Mouse (Mus musculus) bone marrow macrophage, adult 2 months (primary cell): ENCODE results near the gene Gm13283. TPM values are rescaled to one million over a fixed set of nuclear protein-coding genes. Genes with fewer than 3 reads are reported as not detected.
"Not testable (repeated sequence)": the region's sequence is repeated elsewhere in the genome, so short reads cannot be mapped to it uniquely, and the experiment has no call there.

Experiments
- H3K27ac ChIP-seq: 2 replicates; pipeline ENCODE4 v1.5.1; 2012; ENCODE audit warnings: low read depth, low read length; ENCODE audit not compliant: insufficient read depth
- H3K4me1 ChIP-seq: 2 replicates; pipeline ENCODE4 v1.6.1; 2012; ENCODE audit warnings: low read length; ENCODE audit not compliant: control insufficient read depth, insufficient read depth
- H3K4me3 ChIP-seq: 2 replicates; pipeline ENCODE4 v1.5.1; 2012; ENCODE audit warnings: mild to moderate bottlenecking, low read length, moderate library complexity; ENCODE audit not compliant: insufficient read depth
- polyA plus RNA-seq: library from polyadenylated mRNA; stranded (reverse); fragments of >200 nt; gene quantifications from 2 replicates; pipeline ENCODE4 v1.2.4, GENCODE M21; 2012; ENCODE audit not compliant: missing spikeins, insufficient read depth, insufficient read length

Gene Gm13283
- polyA plus RNA-seq, 1 experiment = not detected

DNA sequence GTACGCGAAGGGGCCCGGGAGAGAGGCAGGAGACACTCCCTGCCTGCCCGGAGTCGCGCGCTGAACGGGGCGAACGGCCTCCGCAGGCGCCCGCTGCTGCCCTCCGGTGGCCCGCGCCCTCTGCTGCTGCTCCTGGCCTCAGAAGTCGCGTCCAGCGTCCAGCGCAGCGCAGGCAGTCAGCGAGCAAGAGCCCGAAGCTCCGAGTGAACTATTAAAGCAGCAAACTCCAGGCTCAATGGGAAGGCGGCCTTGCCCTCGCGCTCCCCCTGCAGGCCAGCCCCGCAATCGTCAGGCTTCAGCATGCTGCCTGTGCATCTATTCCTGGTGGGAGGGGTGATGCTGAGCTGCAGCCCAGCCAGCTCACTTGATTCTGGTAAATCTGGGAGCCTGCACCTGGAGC is 16.7 kb downstream of the Gm13283 start, which contains the start of gene Gm13289:
Gene Gm13289, plus strand, starts transcription at position 301 of the 400 bp plus-strand sequence.
- not testable (repeated sequence) for H3K4me3 ChIP-seq, H3K4me1 ChIP-seq, H3K27ac ChIP-seq

GRCm38 (mm10) chr4:88779550-88779949 is 19.6 kb downstream of the Gm13283 start, which contains the start of gene Gm13272:
Gene Gm13272 (plus strand): TSS chr4:88779850.
- H3K27ac ChIP-seq, H3K4me1 ChIP-seq, H3K4me3 ChIP-seq: not testable (repeated sequence)

- H3K4me1 ChIP-seq, H3K27ac ChIP-seq, H3K4me3 ChIP-seq: not testable (repeated sequence)
Measured at GRCm38 (mm10) chr4:88780320-88780719, 20.4 kb downstream of the Gm13283 start.

GRCm38 (mm10) chr4:88781831-88782230 is 21.9 kb downstream of the Gm13283 start, which contains the start of gene Ifnz:
Gene Ifnz (plus strand): TSS chr4:88782131.
- not testable (repeated sequence) for H3K27ac ChIP-seq, H3K4me1 ChIP-seq
- peak within 1 kb of the TSS; percentile 44 for H3K4me3 ChIP-seq

DNA sequence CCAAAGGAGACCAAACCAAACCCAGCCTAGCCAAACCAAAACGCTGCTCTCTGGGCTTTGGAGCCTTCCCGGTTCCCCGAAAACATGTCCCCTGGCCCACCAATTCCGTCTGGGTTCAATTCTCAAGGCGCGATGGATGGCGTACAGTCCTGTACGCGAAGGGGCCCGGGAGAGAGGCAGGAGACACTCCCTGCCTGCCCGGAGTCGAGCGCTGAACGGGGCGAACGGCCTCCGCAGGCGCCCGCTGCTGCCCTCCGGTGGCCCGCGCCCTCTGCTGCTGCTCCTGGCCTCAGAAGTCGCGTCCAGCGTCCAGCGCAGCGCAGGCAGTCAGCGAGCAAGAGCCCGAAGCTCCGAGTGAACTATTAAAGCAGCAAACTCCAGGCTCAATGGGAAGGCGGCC is 22.4 kb downstream of the Gm13283 start:
- not testable (repeated sequence) for H3K27ac ChIP-seq, H3K4me1 ChIP-seq
- peak overlapping the region; percentile 44 for H3K4me3 ChIP-seq

GRCm38 (mm10) chr4:88785409-88785808 is 25.5 kb downstream of the Gm13283 start, which contains the start of gene Gm13276:
Gene Gm13276 (plus strand): TSS chr4:88785709.
- H3K4me1 ChIP-seq, H3K4me3 ChIP-seq, H3K27ac ChIP-seq: not testable (repeated sequence)

DNA sequence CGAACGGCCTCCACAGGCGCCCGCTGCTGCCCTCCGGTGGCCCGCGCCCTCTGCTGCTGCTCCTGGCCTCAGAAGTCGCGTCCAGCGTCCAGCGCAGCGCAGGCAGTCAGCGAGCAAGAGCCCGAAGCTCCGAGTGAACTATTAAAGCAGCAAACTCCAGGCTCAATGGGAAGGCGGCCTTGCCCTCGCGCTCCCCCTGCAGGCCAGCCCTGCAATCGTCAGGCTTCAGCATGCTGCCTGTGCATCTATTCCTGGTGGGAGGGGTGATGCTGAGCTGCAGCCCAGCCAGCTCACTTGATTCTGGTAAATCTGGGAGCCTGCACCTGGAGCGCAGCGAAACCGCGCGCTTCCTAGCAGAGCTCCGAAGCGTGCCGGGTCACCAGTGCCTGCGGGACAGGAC is 28.5 kb downstream of the Gm13283 start, which contains the start of gene Gm13277:
Gene Gm13277, plus strand, starts transcription at position 231 of the 400 bp plus-strand sequence.
- H3K27ac ChIP-seq, H3K4me1 ChIP-seq, H3K4me3 ChIP-seq: not testable (repeated sequence)

DNA sequence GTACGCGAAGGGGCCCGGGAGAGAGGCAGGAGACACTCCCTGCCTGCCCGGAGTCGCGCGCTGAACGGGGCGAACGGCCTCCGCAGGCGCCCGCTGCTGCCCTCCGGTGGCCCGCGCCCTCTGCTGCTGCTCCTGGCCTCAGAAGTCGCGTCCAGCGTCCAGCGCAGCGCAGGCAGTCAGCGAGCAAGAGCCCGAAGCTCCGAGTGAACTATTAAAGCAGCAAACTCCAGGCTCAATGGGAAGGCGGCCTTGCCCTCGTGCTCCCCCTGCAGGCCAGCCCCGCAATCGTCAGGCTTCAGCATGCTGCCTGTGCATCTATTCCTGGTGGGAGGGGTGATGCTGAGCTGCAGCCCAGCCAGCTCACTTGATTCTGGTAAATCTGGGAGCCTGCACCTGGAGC is 31.3 kb downstream of the Gm13283 start, which contains the start of gene Gm13278:
Gene Gm13278, plus strand, starts transcription at position 301 of the 400 bp plus-strand sequence.
- not testable (repeated sequence) for H3K27ac ChIP-seq, H3K4me1 ChIP-seq, H3K4me3 ChIP-seq

GRCm38 (mm10) chr4:88793936-88794675 is 34.2 kb downstream of the Gm13283 start, which contains the start of gene Gm13275:
Gene Gm13275 (plus strand): TSS chr4:88794487.
- not testable (repeated sequence) for H3K4me3 ChIP-seq, H3K27ac ChIP-seq, H3K4me1 ChIP-seq

- H3K4me1 ChIP-seq, H3K27ac ChIP-seq, H3K4me3 ChIP-seq: not testable (repeated sequence)
Measured at GRCm38 (mm10) chr4:88797097-88797496, 37.2 kb downstream of the Gm13283 start, which contains the start of gene Gm13279. Gene Gm13279 (plus strand): TSS chr4:88797397.

GRCm38 (mm10) chr4:88799365-88799764 is 39.4 kb downstream of the Gm13283 start, which contains the start of gene Gm13285:
Gene Gm13285 (plus strand): TSS chr4:88799665.
- H3K4me3 ChIP-seq, H3K4me1 ChIP-seq, H3K27ac ChIP-seq: not testable (repeated sequence)

- not testable (repeated sequence) for H3K27ac ChIP-seq, H3K4me1 ChIP-seq
- peak within 1 kb of the TSS; percentile 17; the same call in 1 of the 2 replicates for H3K4me3 ChIP-seq
Measured at GRCm38 (mm10) chr4:88802954-88803353, 43.0 kb downstream of the Gm13283 start, which contains the start of gene Gm13287. Gene Gm13287 (plus strand): TSS chr4:88803254.

DNA sequence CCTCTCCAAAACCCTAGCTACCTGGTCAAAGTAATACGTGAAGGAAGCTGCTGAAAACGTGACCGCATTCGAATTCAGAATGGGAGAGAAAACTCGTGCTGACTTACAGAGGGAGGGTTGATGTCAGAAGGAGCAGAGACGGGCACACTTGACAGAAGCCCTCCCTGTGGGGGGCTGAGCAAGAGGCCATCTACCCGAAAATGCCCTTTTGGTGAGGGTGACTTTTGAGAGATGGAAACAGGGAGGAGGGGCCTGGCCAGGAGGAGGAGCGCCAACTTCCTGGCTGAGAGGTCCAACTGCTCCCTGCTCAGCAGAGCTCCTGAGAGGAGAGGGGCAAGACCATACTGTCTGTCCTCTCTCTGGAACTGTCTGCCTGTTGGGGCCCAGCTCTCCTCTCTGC is 45.3 kb downstream of the Gm13283 start, which contains the start of gene Gm13288:
Gene Gm13288, plus strand, starts transcription at position 301 of the 400 bp plus-strand sequence.
- 0 out of 2 replicates have a peak within 1 kb of the TSS, but pooled peaks have one; percentile 14 for H3K4me3 ChIP-seq
- not testable (repeated sequence) for H3K27ac ChIP-seq, H3K4me1 ChIP-seq

- not testable (repeated sequence) for H3K4me1 ChIP-seq, H3K27ac ChIP-seq
- H3K4me3 ChIP-seq = 0 out of 2 replicates have a peak overlapping the region, but pooled peaks have one; percentile 14
Measured at GRCm38 (mm10) chr4:88805761-88806160, 45.8 kb downstream of the Gm13283 start.
